Mouse (Mus musculus): ENCODE data around the gene Atl3. TPM values are rescaled to one million over a fixed set of nuclear protein-coding genes. Genes with fewer than 3 reads are reported as not detected.

Gene Atl3
- total and polyA plus RNA-seq, 2 experiments from 2014 or later, result 6.3 to 17.1 TPM

GRCm38 (mm10) chr19:7500701-7501100 lies 6.9 kb downstream of the Atl3 start:
- no peak overlapping the region for H3K27ac ChIP-seq (ENCODE audit: low read depth)
- no peaks in the 10 kb centered on the region for H3K27me3 ChIP-seq (ENCODE audit: control insufficient read depth, insufficient read depth, low read length)
- peaks cover 2% of the 10 kb centered on the region; the same call in 1 of the 2 replicates for H3K4me1 ChIP-seq (ENCODE audit: control insufficient read depth, insufficient read depth)
- WGBS, result 73% methylated on average over 1 of the region's 1 CpGs
- H3K9ac ChIP-seq (replicated peaks; ENCODE audit: low read depth, low read length), result no peak overlapping the region
- TF ChIP-seq CTCF (IDR thresholded peaks at IDR 0.05; ENCODE audit: low read depth) (no peak), EP300 (IDR thresholded peaks at IDR 0.05; ENCODE audit: low read depth) (no peak)
- H3K4me2 ChIP-seq (ENCODE audit: low read depth, low read length), result no peak overlapping the region
- DNase-seq (ENCODE audit: low spot score), result no peak
- H3K4me3 ChIP-seq (ENCODE audit: low read depth, low read length), result no peak overlapping the region
- ATAC-seq (ENCODE audit: insufficient read depth, low read depth), result no peak
- no peaks in the 10 kb centered on the region for H3K36me3 ChIP-seq (replicated peaks; ENCODE audit: control insufficient read depth, insufficient read depth, low read length)
- H3K9me3 ChIP-seq (replicated peaks; ENCODE audit: control insufficient read depth, low read length), result no peaks in the 10 kb centered on the region

GRCm38 (mm10) chr19:7502432-7502831 lies 8.6 kb downstream of the Atl3 start:
- TF ChIP-seq EP300 (IDR thresholded peaks at IDR 0.05; ENCODE audit: low read depth), result no peak
- Histone ChIP-seq H3K4me3 (ENCODE audit: low read depth, low read length) (no peak overlapping the region), H3K27ac (ENCODE audit: low read depth) (no peak overlapping the region), H3K4me2 (ENCODE audit: low read depth, low read length) (no peak overlapping the region), H3K4me1 (ENCODE audit: control insufficient read depth, insufficient read depth) (peaks cover 2% of the 10 kb centered on the region; the same call in 1 of the 2 replicates), H3K36me3 (replicated peaks; ENCODE audit: control insufficient read depth, insufficient read depth, low read length) (no peaks in the 10 kb centered on the region), H3K9ac (replicated peaks; ENCODE audit: low read depth, low read length) (no peak overlapping the region), H3K9me3 (replicated peaks; ENCODE audit: control insufficient read depth, low read length) (no peaks in the 10 kb centered on the region), H3K27me3 (ENCODE audit: control insufficient read depth, insufficient read depth, low read length) (no peaks in the 10 kb centered on the region)
- 92% methylated on average over 2 of the region's 2 CpGs for whole genome bisulfite sequencing
- ATAC-seq (ENCODE audit: insufficient read depth, low read depth) (no peak), DNase-seq (ENCODE audit: low spot score) (no peak)

- H3K4me3 ChIP-seq (ENCODE audit: low read depth, low read length), result no peak overlapping the region
- 85% methylated on average over 1 of the region's 1 CpGs for WGBS
- H3K36me3 ChIP-seq (replicated peaks; ENCODE audit: control insufficient read depth, insufficient read depth, low read length), result peaks cover 22% of the 10 kb centered on the region
- H3K4me2 ChIP-seq (ENCODE audit: low read depth, low read length), result no peak overlapping the region
- no peaks in the 10 kb centered on the region for H3K9me3 ChIP-seq (replicated peaks; ENCODE audit: control insufficient read depth, low read length)
- H3K27me3 ChIP-seq (ENCODE audit: control insufficient read depth, insufficient read depth, low read length), result no peaks in the 10 kb centered on the region
- TF ChIP-seq CTCF (IDR thresholded peaks at IDR 0.05; ENCODE audit: low read depth) (no peak), EP300 (IDR thresholded peaks at IDR 0.05; ENCODE audit: low read depth) (no peak)
- H3K9ac ChIP-seq (replicated peaks; ENCODE audit: low read depth, low read length), result no peak overlapping the region
- ATAC-seq (ENCODE audit: insufficient read depth, low read depth) (no peak), DNase-seq (ENCODE audit: low spot score) (no peak)
- H3K27ac ChIP-seq (ENCODE audit: low read depth), result no peak overlapping the region
- H3K4me1 ChIP-seq (ENCODE audit: control insufficient read depth, insufficient read depth), result peaks cover 10% of the 10 kb centered on the region; the same call in 1 of the 2 replicates
These were observed 12.5 kb downstream of the Atl3 start for GRCm38 (mm10) chr19:7506321-7506720.

- Histone ChIP-seq H3K27ac (ENCODE audit: low read depth) (no peak overlapping the region), H3K36me3 (replicated peaks; ENCODE audit: control insufficient read depth, insufficient read depth, low read length) (peaks cover 23% of the 10 kb centered on the region), H3K27me3 (ENCODE audit: control insufficient read depth, insufficient read depth, low read length) (no peaks in the 10 kb centered on the region), H3K4me1 (ENCODE audit: control insufficient read depth, insufficient read depth) (peaks cover 10% of the 10 kb centered on the region; the same call in 1 of the 2 replicates), H3K4me3 (ENCODE audit: low read depth, low read length) (no peak overlapping the region), H3K9ac (replicated peaks; ENCODE audit: low read depth, low read length) (no peak overlapping the region), H3K9me3 (replicated peaks; ENCODE audit: control insufficient read depth, low read length) (no peaks in the 10 kb centered on the region), H3K4me2 (ENCODE audit: low read depth, low read length) (no peak overlapping the region)
- 62% methylated on average over 4 of the region's 4 CpGs for WGBS
- ATAC-seq (ENCODE audit: insufficient read depth, low read depth), result no peak
- TF ChIP-seq CTCF (IDR thresholded peaks at IDR 0.05; ENCODE audit: low read depth) (peak; percentile 13; the same call in 1 of the 2 replicates), EP300 (IDR thresholded peaks at IDR 0.05; ENCODE audit: low read depth) (no peak)
- DNase-seq (ENCODE audit: low spot score), result no peak
These were observed 14.2 kb downstream of the Atl3 start for GRCm38 (mm10) chr19:7508026-7508425.

- Histone ChIP-seq H3K27ac (ENCODE audit: low read depth) (no peak overlapping the region), H3K27me3 (ENCODE audit: control insufficient read depth, insufficient read depth, low read length) (no peaks in the 10 kb centered on the region), H3K4me3 (ENCODE audit: low read depth, low read length) (no peak overlapping the region), H3K9me3 (replicated peaks; ENCODE audit: control insufficient read depth, low read length) (no peaks in the 10 kb centered on the region), H3K4me1 (ENCODE audit: control insufficient read depth, insufficient read depth) (no peaks in the 10 kb centered on the region), H3K36me3 (replicated peaks; ENCODE audit: control insufficient read depth, insufficient read depth, low read length) (peaks cover 41% of the 10 kb centered on the region), H3K9ac (replicated peaks; ENCODE audit: low read depth, low read length) (no peak overlapping the region), H3K4me2 (ENCODE audit: low read depth, low read length) (no peak overlapping the region)
- 82% methylated on average over 1 of the region's 1 CpGs for WGBS
- TF ChIP-seq EP300 (IDR thresholded peaks at IDR 0.05; ENCODE audit: low read depth), result no peak
- no peak for TF ChIP-seq CTCF (IDR thresholded peaks at IDR 0.05; ENCODE audit: low read depth)
- ATAC-seq (ENCODE audit: insufficient read depth, low read depth), result no peak
- no peak for DNase-seq (ENCODE audit: low spot score)
These were observed 22.6 kb downstream of the Atl3 start for GRCm38 (mm10) chr19:7516437-7516836.

GRCm38 (mm10) chr19:7521619-7522018 lies 27.8 kb downstream of the Atl3 start:
- ATAC-seq (ENCODE audit: insufficient read depth, low read depth), result no peak
- TF ChIP-seq CTCF (IDR thresholded peaks at IDR 0.05; ENCODE audit: low read depth), result no peak
- TF ChIP-seq EP300 (IDR thresholded peaks at IDR 0.05; ENCODE audit: low read depth), result no peak
- DNase-seq (ENCODE audit: low spot score), result no peak
- H3K27ac ChIP-seq (ENCODE audit: low read depth), result no peak overlapping the region
- H3K4me3 ChIP-seq (ENCODE audit: low read depth, low read length), result no peak overlapping the region
- WGBS, result 89% methylated on average over 3 of the region's 3 CpGs
- H3K4me1 ChIP-seq (ENCODE audit: control insufficient read depth, insufficient read depth), result no peaks in the 10 kb centered on the region
- H3K27me3 ChIP-seq (ENCODE audit: control insufficient read depth, insufficient read depth, low read length), result no peaks in the 10 kb centered on the region
- no peak overlapping the region for H3K9ac ChIP-seq (replicated peaks; ENCODE audit: low read depth, low read length)
- peaks cover 73% of the 10 kb centered on the region for H3K36me3 ChIP-seq (replicated peaks; ENCODE audit: control insufficient read depth, insufficient read depth, low read length)
- no peaks in the 10 kb centered on the region for H3K9me3 ChIP-seq (replicated peaks; ENCODE audit: control insufficient read depth, low read length)
- H3K4me2 ChIP-seq (ENCODE audit: low read depth, low read length), result no peak overlapping the region

All from heart, postnatal 0 days (tissue).